Mouse (Mus musculus) urinary bladder, postnatal 25 days (tissue): Measurements from ENCODE around the gene Leng9.
A peak's percentile ranks its signal among the peaks of the same experiment; 100 is the strongest.
"Not testable (repeated sequence)": the region's sequence is repeated elsewhere in the genome, so short reads cannot be mapped to it uniquely, and the experiment has no call there.

Experiments
- DNase-seq: peaks from one replicate; pipeline ENCODE4 v3.0.0; 2022; ENCODE audit warnings: low spot score

Leng9 gene

GRCm38 (mm10) chr7:4150059-4150541 lies at the start of gene Leng9:
Gene Leng9, minus strand, starts transcription at chr7:4150374.
- no peak for DNase-seq

- peak; percentile 31 for DNase-seq
These were observed 28.3 kb upstream of the Leng9 start for GRCm38 (mm10) chr7:4178438-4178837.

DNA sequence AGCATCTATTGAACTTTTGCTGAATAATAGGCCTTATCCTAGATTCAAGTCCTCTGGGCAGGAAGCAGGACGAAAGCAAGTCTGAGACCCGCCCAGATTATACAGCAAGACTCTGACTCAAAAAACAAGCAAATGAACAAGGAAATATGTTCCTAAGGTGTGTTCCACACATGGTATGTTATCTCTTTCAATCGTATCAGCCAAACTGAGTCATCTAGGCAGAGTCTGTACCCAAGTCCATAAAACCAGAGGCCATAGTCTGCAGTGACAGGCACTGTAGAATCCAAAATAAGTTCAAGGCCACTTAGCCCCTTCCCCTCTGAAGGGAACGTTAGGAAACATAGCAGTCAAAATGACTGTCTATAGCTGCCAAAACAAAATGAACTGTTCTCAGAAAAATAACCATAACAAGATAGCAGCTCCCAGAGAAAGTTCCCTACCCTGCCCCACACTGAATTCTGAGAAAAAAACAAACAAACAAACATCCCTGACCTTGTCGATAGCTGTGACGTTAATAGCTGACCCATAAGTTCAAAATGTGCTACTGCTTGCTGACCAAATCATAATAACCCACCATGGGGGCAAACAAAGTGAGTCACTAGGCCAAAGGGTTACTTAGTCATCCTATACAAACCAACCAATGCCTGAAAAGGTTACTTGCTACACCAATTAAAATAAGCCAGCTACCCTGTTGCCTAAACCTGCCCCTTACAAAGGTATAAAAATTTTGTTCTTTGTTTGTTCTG lies 20.2 kb upstream of the Leng9 start:
- DNase-seq = no peak

- no peak for DNase-seq
These were observed 16.9 kb upstream of the Leng9 start for GRCm38 (mm10) chr7:4167098-4167497.

DNA sequence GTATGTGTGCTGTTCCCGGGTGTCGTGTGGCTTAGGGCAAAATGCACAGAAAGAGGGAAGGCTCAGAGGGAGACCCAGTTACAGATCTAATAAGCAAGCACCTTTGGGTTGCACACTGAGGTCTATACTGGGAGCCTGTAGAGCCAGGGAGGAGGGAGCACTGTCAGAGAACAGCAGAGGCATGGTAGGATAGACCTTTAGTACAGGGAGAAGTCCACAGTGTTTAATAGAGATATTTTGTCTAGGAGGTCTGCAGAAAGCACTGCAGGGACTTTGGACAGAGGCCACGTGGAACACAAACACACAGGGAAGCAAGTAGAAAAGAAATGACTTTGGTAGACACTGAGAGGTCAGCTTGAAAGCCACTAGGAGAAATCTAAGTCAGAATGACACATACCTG lies 15.1 kb upstream of the Leng9 start:
- no peak for DNase-seq

DNA sequence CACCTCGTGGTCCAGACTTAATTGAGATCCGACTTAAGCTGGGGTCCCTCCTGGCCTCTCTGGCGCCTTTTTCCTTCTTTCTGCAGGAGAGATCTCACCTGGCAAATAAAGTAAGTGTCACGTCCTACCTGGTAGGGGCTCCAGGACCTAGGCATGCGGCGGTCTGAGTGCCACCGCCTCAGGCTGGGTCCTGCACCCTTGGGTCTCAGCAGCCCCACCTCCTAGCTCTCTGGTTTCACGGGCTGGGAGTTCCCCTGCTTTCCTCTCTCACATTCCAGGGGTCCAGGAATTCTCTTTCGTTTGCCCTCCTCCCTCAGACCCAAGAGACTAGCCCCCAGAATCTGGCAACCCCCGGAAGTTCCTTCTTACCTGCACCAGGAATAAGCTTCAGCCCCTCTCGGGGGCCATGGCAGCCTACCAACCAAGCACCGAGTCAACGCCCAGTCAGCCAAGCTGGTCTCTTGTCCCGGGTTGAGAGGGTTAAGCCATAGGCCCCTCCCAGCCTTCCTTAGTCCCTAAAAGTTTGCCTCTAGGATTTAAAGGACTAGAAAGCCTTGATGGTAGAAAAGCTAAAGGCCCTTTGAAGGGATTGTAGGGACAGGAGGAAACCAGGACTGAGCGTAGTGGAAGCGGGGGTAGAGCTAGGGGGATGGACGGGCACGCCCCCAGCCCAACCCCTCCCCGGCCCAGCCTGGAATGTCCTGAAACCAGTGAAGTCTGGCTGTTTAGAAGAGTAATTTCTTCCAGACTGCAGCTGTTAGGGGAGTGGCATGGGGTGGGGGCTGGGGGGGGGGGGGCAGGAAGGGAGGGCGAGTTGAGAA lies 14.1 kb upstream of the Leng9 start, which contains the start of gene Cdc42ep5:
Gene Cdc42ep5 (minus strand): TSS at position 771 of the 821 bp plus-strand sequence.
- DNase-seq = peak; percentile 51

- peak; percentile 49 for DNase-seq
These were observed 13.4 kb upstream of the Leng9 start for GRCm38 (mm10) chr7:4163571-4164072.

DNA sequence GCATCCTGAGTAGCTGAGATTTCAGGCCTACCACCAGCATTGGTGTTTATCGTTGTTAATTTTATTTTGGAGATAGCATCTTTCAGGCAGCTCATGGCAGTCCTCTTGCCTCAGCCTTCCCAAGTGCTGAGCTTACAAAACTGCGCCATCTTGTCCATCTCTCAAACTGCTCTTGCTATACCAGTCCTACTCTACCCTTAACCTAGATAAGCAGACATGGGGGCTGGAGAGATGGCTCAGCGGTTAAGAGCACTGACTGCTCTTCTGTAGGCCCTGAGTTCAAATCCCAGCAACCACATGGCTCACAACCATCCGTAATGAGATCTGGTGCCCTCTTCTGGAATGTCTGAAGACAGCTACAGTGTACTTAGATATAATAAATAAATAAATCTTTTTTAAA lies 11.4 kb upstream of the Leng9 start:
- DNase-seq = not testable (repeated sequence)

DNA sequence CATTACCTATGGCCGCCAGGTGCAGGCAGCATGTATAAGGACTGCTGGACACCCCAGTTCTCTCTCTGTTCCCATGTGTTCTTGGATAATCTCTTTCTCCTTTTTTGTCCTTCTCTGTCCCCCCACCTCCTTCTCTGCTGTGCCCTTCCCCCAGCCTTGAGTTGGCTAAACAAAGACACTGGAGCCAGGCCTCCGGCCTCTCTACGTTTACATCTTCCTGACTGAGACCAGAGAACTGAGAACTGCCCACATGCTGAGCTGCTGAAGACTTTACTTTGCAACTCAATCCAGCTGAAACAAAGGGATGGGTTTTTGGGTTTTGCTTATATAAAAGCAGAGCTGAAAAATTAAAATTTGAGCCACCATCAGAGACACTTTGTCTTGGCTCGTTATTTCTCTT lies 4.8 kb upstream of the Leng9 start:
- DNase-seq = no peak

GRCm38 (mm10) chr7:4154356-4154755 lies 4.2 kb upstream of the Leng9 start:
- DNase-seq = no peak

- DNase-seq = no peak
These were observed 1.1 kb upstream of the Leng9 start for GRCm38 (mm10) chr7:4151241-4151640.

- DNase-seq = no peak
These were observed 642 bp upstream of the Leng9 start for GRCm38 (mm10) chr7:4150811-4151221.

GRCm38 (mm10) chr7:4149209-4150054 lies 742 bp downstream of the Leng9 start:
- DNase-seq = peak; percentile 74

GRCm38 (mm10) chr7:4148341-4149208 lies 1.6 kb downstream of the Leng9 start:
- DNase-seq = no peak

DNA sequence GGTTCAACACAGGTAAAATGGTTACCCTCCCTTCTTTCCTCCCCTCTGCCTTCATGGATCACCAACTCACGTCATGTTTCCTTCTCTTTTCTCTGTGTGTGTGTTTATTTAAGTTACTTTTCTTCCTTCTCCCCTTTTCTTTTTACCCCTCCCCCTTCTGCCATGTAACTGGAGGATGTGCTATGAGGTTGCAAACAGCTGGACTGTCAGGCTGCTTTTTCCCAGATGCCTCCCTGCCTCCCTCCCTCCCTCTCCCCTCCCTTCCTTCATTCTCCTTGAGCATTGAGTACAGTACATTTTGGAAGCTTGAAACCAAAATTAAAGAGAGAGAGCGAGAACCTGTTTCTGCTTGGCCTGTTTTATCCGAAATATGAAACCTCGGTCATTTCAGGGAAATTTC lies 2.3 kb downstream of the Leng9 start:
- no peak for DNase-seq

GRCm38 (mm10) chr7:4147371-4147770 lies 2.8 kb downstream of the Leng9 start:
- no peak for DNase-seq

DNA sequence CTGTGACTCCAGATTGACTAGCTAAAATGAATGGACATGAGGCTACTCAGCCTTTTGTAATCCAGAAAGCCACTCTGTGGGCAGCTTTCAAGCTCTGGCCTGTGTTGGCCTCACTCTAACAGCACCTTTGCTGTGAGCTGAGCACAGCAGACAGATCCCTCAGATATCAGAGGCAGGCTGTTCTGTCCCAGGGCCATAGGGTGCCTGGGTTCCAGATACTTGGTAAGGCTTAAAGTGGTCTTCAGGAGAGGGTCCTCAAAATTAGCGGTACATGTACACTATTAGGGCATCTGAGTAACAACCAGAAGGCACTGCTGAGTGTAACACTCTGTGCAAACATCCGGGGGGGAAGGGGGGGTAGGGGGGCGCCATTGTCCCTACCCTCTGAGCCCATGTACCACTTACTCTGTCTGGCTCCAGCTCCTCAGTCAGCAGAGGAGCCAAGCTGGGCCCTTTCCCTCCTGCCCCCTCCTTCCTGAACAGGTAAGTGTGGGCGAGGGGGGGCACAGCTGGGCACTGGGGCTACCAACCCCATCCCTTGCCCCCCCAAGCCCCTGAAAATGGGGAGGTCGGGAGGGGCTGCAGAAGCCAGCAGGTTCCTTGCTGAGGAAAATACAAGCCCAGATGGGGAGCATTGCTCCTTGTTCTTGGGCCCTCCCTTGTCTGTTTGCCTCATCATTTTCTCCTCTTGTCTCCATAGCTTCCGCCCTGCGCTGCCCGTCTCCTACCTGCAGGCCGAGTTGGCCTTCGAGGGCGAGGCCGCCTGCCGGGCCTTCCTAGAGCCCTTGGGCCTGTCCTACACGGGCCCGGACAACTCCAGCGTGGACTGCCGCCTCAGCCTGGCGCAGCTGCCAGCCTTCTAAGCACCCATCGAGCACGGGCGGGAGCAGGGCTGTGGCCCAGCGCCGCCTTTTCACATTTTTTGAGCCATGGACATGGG lies 3.7 kb downstream of the Leng9 start:
- DNase-seq = no peak

DNA sequence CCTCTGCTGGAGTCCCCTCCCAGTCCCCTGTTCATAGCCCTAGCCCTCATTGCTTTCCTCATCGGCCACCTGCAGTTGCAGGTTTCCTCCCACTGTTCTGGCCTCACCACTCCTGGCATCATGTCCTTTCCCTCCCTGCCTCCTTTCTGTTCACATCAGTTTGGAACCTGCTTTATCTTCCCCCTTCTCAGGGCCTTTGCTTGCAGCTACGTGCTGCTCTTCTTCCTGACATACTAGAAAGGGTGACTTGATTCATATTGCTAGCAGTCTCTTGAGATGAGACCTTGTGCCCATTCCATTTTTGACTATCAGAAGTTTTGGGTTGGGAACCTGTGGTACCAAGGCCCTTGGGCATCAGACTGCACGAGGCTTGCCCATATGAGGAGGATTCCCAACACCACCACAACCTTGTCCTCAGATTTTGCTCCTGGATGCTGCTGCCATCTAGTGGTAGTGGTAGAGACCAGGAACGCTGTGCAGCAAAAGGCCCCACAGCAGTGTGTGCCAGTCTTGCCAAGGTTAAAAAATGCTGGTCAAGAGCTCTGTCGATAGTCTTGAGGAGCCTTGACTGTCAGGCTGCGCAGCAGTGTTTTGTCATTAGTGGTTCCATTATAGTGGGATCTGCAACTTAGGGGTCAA lies 4.5 kb downstream of the Leng9 start:
- DNase-seq = peak; percentile 51
